Mouse (Mus musculus) lung, adult 2 months (tissue): ENCODE results near the gene Lrrc20.

Experiments
- CTCF ChIP-seq: fragments of 200-500 bp; IDR thresholded peaks from 2 replicates; pipeline ENCODE4 v1.5.1; 2011; ENCODE audit warnings: mild to moderate bottlenecking, low read length, control low read depth; ENCODE audit not compliant: insufficient read depth
- POLR2A ChIP-seq: fragments of 200-500 bp; IDR thresholded peaks from 2 replicates; pipeline ENCODE4 v1.6.1; 2011; ENCODE audit warnings: low read depth, mild to moderate bottlenecking, control low read depth, low read length, borderline replicate concordance; ENCODE audit errors: extremely low read depth

- TF ChIP-seq CTCF (no peak), POLR2A (no peak)
These were observed 57.7 kb downstream of the Lrrc20 start for GRCm38 (mm10) chr10:61533285-61533684.
